In the genomic region with DNA sequence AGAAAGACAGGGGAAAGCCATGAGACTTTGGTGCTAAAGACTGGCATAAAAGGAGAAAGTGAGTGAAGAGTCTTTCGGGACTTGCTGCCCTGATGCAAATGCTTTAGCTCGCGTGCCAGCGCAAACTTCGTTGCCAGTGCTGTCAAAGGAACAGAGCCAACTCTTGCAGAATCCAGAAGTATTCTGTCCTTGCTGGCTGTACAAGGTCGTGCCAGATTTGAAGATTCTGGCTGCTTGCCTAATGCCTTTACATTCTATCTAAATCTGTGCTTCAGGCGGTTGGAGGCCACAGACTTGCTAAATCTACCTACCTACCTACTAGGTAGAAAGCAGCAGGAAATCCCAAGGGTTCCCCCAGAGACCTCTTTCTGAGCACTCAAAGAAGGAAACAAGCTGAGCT, we compare ENCODE assay signal across 10 mouse cellular contexts. TPM values are rescaled to one million over a fixed set of nuclear protein-coding genes. Genes with fewer than 3 reads are reported as not detected.
A peak's percentile ranks its signal among the peaks of the same experiment; 100 is the strongest.
DNase-seq lines count a peak whose midpoint lies in the region; ATAC-seq and TF ChIP-seq lines count a peak whose summit lies in the region.
"Had no signal": no experiment of that assay in that cellular context is flagged by ENCODE, and none has a peak within 500 bp of the region (broad histone marks: within the 10 kb centered on the region; RNA-seq: fewer than 3 reads in every experiment).

No protein-coding gene starts in this region.

- no peak for DNase-seq in hindbrain, embryonic 10.5 days (ENCODE audit: low spot score)
- no peak for DNase-seq in CH12.LX (ENCODE audit: extremely low read depth)
- DNase-seq in adrenal gland, postnatal 25 days, result peak; percentile 76
- peak; percentile 8 for DNase-seq in heart, postnatal 25 days (ENCODE audit: low spot score)
- DNase-seq in yolk sac, embryonic 10.5 days (ENCODE audit: low spot score), result no peak
- no peak for DNase-seq in embryo, embryonic 10.5 days (ENCODE audit: low spot score)
- DNase-seq in midbrain, embryonic 11.5 days (ENCODE audit: low spot score, missing footprints), result no peak

- H3K9me3 ChIP-seq in hindbrain, embryonic 15.5 days, result no peaks in the 10 kb centered on the region
- no peaks in the 10 kb centered on the region for H3K9me3 ChIP-seq in hindbrain, embryonic 10.5 days
- H3K9me3 ChIP-seq in CH12.LX (replicated peaks; ENCODE audit: low read length), result peaks cover 2% of the 10 kb centered on the region
- H3K9me3 ChIP-seq in midbrain, embryonic 11.5 days (ENCODE audit: control insufficient read depth, low read length), result no peaks in the 10 kb centered on the region
- H3K9me3 ChIP-seq: limb, embryonic 15.5 days; neural tube, embryonic 13.5 days had no signal

- WGBS in hindbrain, embryonic 15.5 days, result 53% methylated on average over 7 of the region's 7 CpGs
- WGBS in hindbrain, embryonic 10.5 days, result 79% methylated on average over 7 of the region's 7 CpGs
- 85% methylated on average over 7 of the region's 7 CpGs for WGBS in midbrain, embryonic 11.5 days

- no peaks in the 10 kb centered on the region for H3K27me3 ChIP-seq in hindbrain, embryonic 15.5 days
- H3K27me3 ChIP-seq in hindbrain, embryonic 10.5 days (ENCODE audit: insufficient read depth, poor library complexity, severe bottlenecking), result no peaks in the 10 kb centered on the region
- H3K27me3 ChIP-seq in CH12.LX (replicated peaks), result no peaks in the 10 kb centered on the region
- H3K27me3 ChIP-seq in midbrain, embryonic 11.5 days (ENCODE audit: control insufficient read depth, insufficient read depth, low read length), result no peaks in the 10 kb centered on the region
- H3K27me3 ChIP-seq: limb, embryonic 15.5 days; neural tube, embryonic 13.5 days had no signal

- H3K27ac ChIP-seq in hindbrain, embryonic 15.5 days (replicated peaks), result no peak overlapping the region
- no peak overlapping the region for H3K27ac ChIP-seq in hindbrain, embryonic 10.5 days
- H3K27ac ChIP-seq in CH12.LX (ENCODE audit: insufficient read depth, low read depth), result no peak overlapping the region
- H3K27ac ChIP-seq in midbrain, embryonic 11.5 days (ENCODE audit: low read depth, low read length), result no peak overlapping the region
- H3K27ac ChIP-seq: limb, embryonic 15.5 days; neural tube, embryonic 13.5 days had no signal

- dilution Hi-C loops in CH12.LX (cut with MboI; ENCODE audit: extremely low pct_ligation_motif_present, extremely low pct_unique_long_range_greater_than_20kb, low sequenced_read_pairs), result no loop called here

- in situ Hi-C loops in CH12.LX (cut with MboI; ENCODE audit: low pct_ligation_motif_present, low pct_unique_long_range_greater_than_20kb, low sequenced_read_pairs), result no loop called here

- H3K9ac ChIP-seq in hindbrain, embryonic 15.5 days, result no peak overlapping the region
- no peak overlapping the region for H3K9ac ChIP-seq in CH12.LX (ENCODE audit: insufficient read depth, low read depth)
- no peak overlapping the region for H3K9ac ChIP-seq in midbrain, embryonic 11.5 days (ENCODE audit: low read length)
- H3K9ac ChIP-seq: limb, embryonic 15.5 days; neural tube, embryonic 13.5 days had no signal

- H3K4me2 ChIP-seq in hindbrain, embryonic 15.5 days, result no peak overlapping the region
- H3K4me2 ChIP-seq in CH12.LX (ENCODE audit: insufficient read depth, low read depth, poor library complexity, severe bottlenecking), result peak overlapping the region; percentile 50; the same call in 1 of the 2 replicates
- no peak overlapping the region for H3K4me2 ChIP-seq in midbrain, embryonic 11.5 days
- H3K4me2 ChIP-seq: limb, embryonic 15.5 days; neural tube, embryonic 13.5 days had no signal

- no peak for TF ChIP-seq CTCF in CH12.LX (conservative IDR thresholded peaks at IDR 0.05 in 1 of 2, IDR thresholded peaks at IDR 0.05 in 1 of 2; ENCODE audit: low read depth in 2 of 2, low read length in 2 of 2)

- no peak for TF ChIP-seq EP300 in CH12.LX (IDR thresholded peaks at IDR 0.05; ENCODE audit: low read length)

- no peak for TF ChIP-seq RAD21 in CH12.LX (IDR thresholded peaks at IDR 0.05; ENCODE audit: low read depth, low read length)

- no peaks in the 10 kb centered on the region for H3K79me2 ChIP-seq in CH12.LX (replicated peaks; ENCODE audit: control insufficient read depth, extremely low read depth, insufficient read depth, poor library complexity, severe bottlenecking)

- H3K4me1 ChIP-seq in hindbrain, embryonic 15.5 days (replicated peaks), result no peaks in the 10 kb centered on the region
- no peaks in the 10 kb centered on the region for H3K4me1 ChIP-seq in hindbrain, embryonic 10.5 days (replicated peaks)
- H3K4me1 ChIP-seq in CH12.LX (ENCODE audit: control insufficient read depth in 1 of 2, insufficient read depth in 2 of 2), result peaks cover 3 to 8% of the 10 kb centered on the region in 2 experiments; a peak in 3 of 4 replicates
- H3K4me1 ChIP-seq in midbrain, embryonic 11.5 days (ENCODE audit: control insufficient read depth, insufficient read depth, low read length), result no peaks in the 10 kb centered on the region
- H3K4me1 ChIP-seq: neural tube, embryonic 13.5 days had no signal

- intact Hi-C loops in heart, postnatal 25 days (cut with DNase I), result no loop called here

- no peaks in the 10 kb centered on the region for H3K36me3 ChIP-seq in hindbrain, embryonic 15.5 days
- H3K36me3 ChIP-seq in hindbrain, embryonic 10.5 days, result no peaks in the 10 kb centered on the region
- H3K36me3 ChIP-seq in CH12.LX (replicated peaks in 1 of 2; ENCODE audit: control insufficient read depth in 1 of 2, insufficient read depth in 1 of 2, low read length in 1 of 2), result no peaks in the 10 kb centered on the region
- no peaks in the 10 kb centered on the region for H3K36me3 ChIP-seq in midbrain, embryonic 11.5 days (ENCODE audit: control insufficient read depth, insufficient read depth, low read length)
- H3K36me3 ChIP-seq: limb, embryonic 15.5 days; neural tube, embryonic 13.5 days had no signal

- 0 out of 2 replicates have a peak, but pooled peaks have one; percentile 30 for ATAC-seq in hindbrain, embryonic 15.5 days (ENCODE audit: low FRiP score, low read depth)
- no peak for ATAC-seq in midbrain, embryonic 11.5 days (ENCODE audit: low FRiP score)

- no peak overlapping the region for H3K4me3 ChIP-seq in hindbrain, embryonic 15.5 days
- H3K4me3 ChIP-seq in hindbrain, embryonic 10.5 days, result no peak overlapping the region
- H3K4me3 ChIP-seq in CH12.LX (replicated peaks in 1 of 3; ENCODE audit: low read depth in 2 of 3, low read length in 2 of 3, poor library complexity in 1 of 3), result no peak overlapping the region
- H3K4me3 ChIP-seq in midbrain, embryonic 11.5 days (ENCODE audit: low read depth, low read length), result no peak overlapping the region
- H3K4me3 ChIP-seq: limb, embryonic 15.5 days; neural tube, embryonic 13.5 days had no signal

- TF ChIP-seq POLR2A in CH12.LX (IDR thresholded peaks at IDR 0.05; ENCODE audit: low read depth, low read length), result no peak

TF ChIP-seq in CH12.LX, 34 proteins besides CTCF, POLR2A, EP300 and RAD21:
- TF ChIP-seq TBP (conservative IDR thresholded peaks at IDR 0.05; ENCODE audit: low read depth, low read length) (no peak), MEF2A (IDR thresholded peaks at IDR 0.05; ENCODE audit: borderline replicate concordance, low read depth, low read length) (no peak), ZNF384 (IDR thresholded peaks at IDR 0.05; ENCODE audit: low read depth, low read length) (no peak), HCFC1 (IDR thresholded peaks at IDR 0.05; ENCODE audit: low read depth, low read length) (no peak), MYC (IDR thresholded peaks at IDR 0.05; ENCODE audit: low read depth, low read length) (no peak)

RNA-seq across cellular contexts. Expression of a gene that starts 8.5 kb away (rescaled TPM):
- polyA plus RNA-seq in hindbrain, embryonic 15.5 days (2015; fragmentation: Nextera tagmentation; extraction: Ambion mirVana), result 58.0 and 58.8 TPM in 2 replicates
- polyA plus RNA-seq in hindbrain, embryonic 10.5 days (2016; fragmentation: Nextera tagmentation; extraction: Ambion mirVana), result 40.9 and 43.7 TPM in 2 replicates
- total RNA-seq in CH12.LX (2012; rRNA removed), result 18.8 and 24.7 TPM in 2 replicates
- total RNA-seq in CH12.LX (2014; rRNA removed), result 26.2 and 28.4 TPM in 2 replicates
- polyA plus RNA-seq in CH12.LX (2012; ENCODE audit: insufficient read length, low read depth), result 58.9 and 62.6 TPM in 2 replicates
- 444 and 484 TPM in 2 replicates for total RNA-seq in adrenal gland, postnatal 25 days (2021)
- total RNA-seq in heart, postnatal 25 days (2021), result 1,000 to 10,000 TPM; 1,047 to 1,088 TPM
- polyA plus RNA-seq in midbrain, embryonic 11.5 days (2014; fragmentation: Nextera tagmentation; extraction: Ambion mirVana), result 54.1 and 61.4 TPM in 2 replicates

RNA-seq across cellular contexts. Expression of a gene that starts 54.2 kb away (rescaled TPM):
- 12.5 and 15.2 TPM in 2 replicates for polyA plus RNA-seq in hindbrain, embryonic 15.5 days (2015; fragmentation: Nextera tagmentation; extraction: Ambion mirVana)
- polyA plus RNA-seq in hindbrain, embryonic 10.5 days (2016; fragmentation: Nextera tagmentation; extraction: Ambion mirVana), result 9.9 and 11.3 TPM in 2 replicates
- total RNA-seq in CH12.LX (2012; rRNA removed), result 2.8 and 3.3 TPM in 2 replicates
- 6.0 and 6.9 TPM in 2 replicates for total RNA-seq in CH12.LX (2014; rRNA removed)
- 3.5 and 3.6 TPM in 2 replicates for polyA plus RNA-seq in CH12.LX (2012; ENCODE audit: insufficient read length, low read depth)
- total RNA-seq in adrenal gland, postnatal 25 days (2021), result 25.5 and 26.3 TPM in 2 replicates
- 10 to 100 TPM; 21.7 to 22.9 TPM for total RNA-seq in heart, postnatal 25 days (2021)
- polyA plus RNA-seq in midbrain, embryonic 11.5 days (2014; fragmentation: Nextera tagmentation; extraction: Ambion mirVana), result 7.8 and 10.7 TPM in 2 replicates

Comparison
In these comparisons a context has a peak if more than half of its experiments do, and no peak if none do; other contexts are left out.
1. DNase-seq: peak in adrenal gland, postnatal 25 days (single experiment) and heart, postnatal 25 days (single experiment); none in hindbrain, embryonic 10.5 days (single experiment), CH12.LX (single experiment), yolk sac, embryonic 10.5 days (single experiment), embryo, embryonic 10.5 days (single experiment) and midbrain, embryonic 11.5 days (single experiment).